Mouse (Mus musculus) MEL (cell line): ENCODE results near the gene Slc5a10. TPM values are rescaled to one million over a fixed set of nuclear protein-coding genes. Genes with fewer than 3 reads are reported as not detected.

Source experiments
- DNase-seq: peaks from one replicate; pipeline ENCODE4 v3.0.0; 2011; ENCODE audit warnings: low read depth, low spot score
- H3K27ac ChIP-seq: 2 replicates; pipeline ENCODE4 v1.5.1; 2012; ENCODE audit warnings: low read depth, mild to moderate bottlenecking, control low read depth, low read length, moderate library complexity; ENCODE audit not compliant: control insufficient read depth
- H3K27me3 ChIP-seq, 2 experiments: fragments of 150-350 bp in 1 of 2; sonication (generic) in 1 of 2; 2 replicates each; pipeline ENCODE4 v1.6.1; 2012; ENCODE audit warnings: low read length in 2 of 2, mild to moderate bottlenecking in 2 of 2, improper control_type of control experiment in 1 of 2, moderate library complexity in 1 of 2; ENCODE audit not compliant: insufficient read depth in 2 of 2, control insufficient read depth in 1 of 2
- H3K36me3 ChIP-seq, 2 experiments: 2 replicates each; pipeline ENCODE4 v1.6.1; 2012 to 2014; ENCODE audit warnings: low read length in 2 of 2, improper control_type of control experiment in 1 of 2, inconsistent platforms in 1 of 2, mild to moderate bottlenecking in 1 of 2; ENCODE audit not compliant: insufficient read depth in 2 of 2, control insufficient read depth in 1 of 2
- H3K4me1 ChIP-seq, 2 experiments: fragments of 150-350 bp in 1 of 2; sonication (generic) in 1 of 2; 2 replicates each; pipeline ENCODE4 v1.6.1; 2012; ENCODE audit warnings: low read length in 2 of 2, improper control_type of control experiment in 1 of 2, mild to moderate bottlenecking in 1 of 2; ENCODE audit not compliant: insufficient read depth in 2 of 2, control insufficient read depth in 1 of 2
- H3K4me3 ChIP-seq, 2 experiments: fragments of 150-350 bp in 1 of 2; sonication (generic) in 1 of 2; 2 replicates each; pipeline ENCODE4 v1.5.1; 2012; ENCODE audit warnings: low read depth in 2 of 2, low read length in 2 of 2, mild to moderate bottlenecking in 2 of 2, moderate library complexity in 2 of 2, control low read depth in 1 of 2, improper control_type of control experiment in 1 of 2; ENCODE audit not compliant: control insufficient read depth in 1 of 2, insufficient read depth in 1 of 2
- H3K79me2 ChIP-seq: 2 replicates; pipeline ENCODE4 v1.6.1; 2012; ENCODE audit warnings: mild to moderate bottlenecking, low read length, moderate library complexity; ENCODE audit not compliant: control insufficient read depth, poor library complexity, insufficient read depth
- H3K9ac ChIP-seq: 2 replicates; pipeline ENCODE4 v1.6.1; 2012; ENCODE audit warnings: low read depth, mild to moderate bottlenecking, control low read depth, low read length, moderate library complexity; ENCODE audit not compliant: control insufficient read depth, poor library complexity, severe bottlenecking
- H3K9me3 ChIP-seq: fragments of 150-350 bp; sonication (generic); replicated peaks from 2 replicates; pipeline ENCODE4 v1.6.1; 2012; ENCODE audit warnings: mild to moderate bottlenecking, low read length, improper control_type of control experiment, moderate library complexity; ENCODE audit not compliant: insufficient read depth
- BHLHE40 ChIP-seq: IDR thresholded peaks from 2 replicates; pipeline ENCODE4 v1.6.1; 2012; ENCODE audit warnings: low read depth, mild to moderate bottlenecking, inconsistent platforms, low read length, improper control_type of control experiment, borderline replicate concordance
- CHD1 ChIP-seq: IDR thresholded peaks from 2 replicates; pipeline ENCODE4 v1.6.1; 2012; ENCODE audit warnings: low read depth, mild to moderate bottlenecking, inconsistent platforms, low read length, improper control_type of control experiment
- CHD2 ChIP-seq: IDR thresholded peaks from 2 replicates; pipeline ENCODE4 v1.6.1; 2011; ENCODE audit warnings: low read length, improper control_type of control experiment
- CTCF ChIP-seq, 3 experiments: IDR thresholded peaks in 2 of 3; conservative IDR thresholded peaks in 1 of 3; 2 replicates each; pipeline ENCODE4 v1.5.1; 2011 to 2012; ENCODE audit warnings: low read length in 3 of 3, low read depth in 2 of 3, mild to moderate bottlenecking in 2 of 3, improper control_type of control experiment in 1 of 3, inconsistent platforms in 1 of 3, mixed read lengths in 1 of 3, moderate library complexity in 1 of 3; ENCODE audit not compliant: control insufficient read depth in 1 of 3, insufficient read depth in 1 of 3, poor library complexity in 1 of 3, severe bottlenecking in 1 of 3
- E2F4 ChIP-seq: IDR thresholded peaks from 2 replicates; pipeline ENCODE4 v1.6.1; 2011; ENCODE audit warnings: low read depth, low read length, improper control_type of control experiment, borderline replicate concordance
- EP300 ChIP-seq, 2 experiments: IDR thresholded peaks; 2 replicates each; pipeline ENCODE4 v1.6.1; 2011; ENCODE audit warnings: improper control_type of control experiment in 2 of 2, low read length in 2 of 2, low read depth in 1 of 2, mild to moderate bottlenecking in 1 of 2
- ETS1 ChIP-seq: IDR thresholded peaks from 2 replicates; pipeline ENCODE4 v1.6.1; 2012; ENCODE audit warnings: low read depth, mild to moderate bottlenecking, inconsistent platforms, low read length, improper control_type of control experiment, moderate library complexity
- GATA1 ChIP-seq: IDR thresholded peaks from 2 replicates; pipeline ENCODE4 v1.6.1; 2011; ENCODE audit warnings: low read depth, low read length, improper control_type of control experiment
- JUND ChIP-seq: IDR thresholded peaks from 2 replicates; pipeline ENCODE4 v1.6.1; 2011; ENCODE audit warnings: low read depth, mild to moderate bottlenecking, improper control_type of control experiment, low read length
- KAT2A ChIP-seq: conservative IDR thresholded peaks from 2 replicates; pipeline ENCODE4 v1.6.1; 2012; ENCODE audit warnings: low read depth, low read length, improper control_type of control experiment, inconsistent platforms
- MAX ChIP-seq: IDR thresholded peaks from 2 replicates; pipeline ENCODE4 v1.6.1; 2011; ENCODE audit warnings: low read length, improper control_type of control experiment
- MAZ ChIP-seq: IDR thresholded peaks from 2 replicates; pipeline ENCODE4 v1.6.1; 2012; ENCODE audit warnings: low read depth, mild to moderate bottlenecking, inconsistent platforms, low read length, improper control_type of control experiment
- MEF2A ChIP-seq: IDR thresholded peaks from 2 replicates; pipeline ENCODE4 v1.6.1; 2014; ENCODE audit warnings: low read depth, mild to moderate bottlenecking, inconsistent platforms, low read length, improper control_type of control experiment; ENCODE audit not compliant: poor library complexity, insufficient replicate concordance, severe bottlenecking; ENCODE audit errors: extremely low read depth
- MYB ChIP-seq: IDR thresholded peaks from 2 replicates; pipeline ENCODE4 v1.6.1; 2011; ENCODE audit warnings: mild to moderate bottlenecking, low read depth, low read length, improper control_type of control experiment
- NELFE ChIP-seq: IDR thresholded peaks from 2 replicates; pipeline ENCODE4 v1.6.1; 2011; ENCODE audit warnings: low read depth, low read length, improper control_type of control experiment
- POLR2A ChIP-seq, 2 experiments: IDR thresholded peaks; 2 replicates each; pipeline ENCODE4 v1.6.1; 2011 to 2012; ENCODE audit warnings: low read length in 2 of 2, mild to moderate bottlenecking in 2 of 2, control low read depth in 1 of 2, improper control_type of control experiment in 1 of 2, low read depth in 1 of 2, moderate library complexity in 1 of 2; ENCODE audit not compliant: control insufficient read depth in 1 of 2, insufficient read depth in 1 of 2, poor library complexity in 1 of 2
- POLR2AphosphoS2 ChIP-seq: IDR thresholded peaks from 2 replicates; pipeline ENCODE4 v1.6.1; 2011; ENCODE audit warnings: low read length, improper control_type of control experiment
- RCOR1 ChIP-seq: IDR thresholded peaks from 2 replicates; pipeline ENCODE4 v1.6.1; 2012; ENCODE audit warnings: low read depth, mild to moderate bottlenecking, inconsistent platforms, low read length, improper control_type of control experiment
- SIN3A ChIP-seq: IDR thresholded peaks from 2 replicates; pipeline ENCODE4 v1.6.1; 2012; ENCODE audit warnings: low read length, improper control_type of control experiment, inconsistent platforms
- UBTF ChIP-seq: IDR thresholded peaks from 2 replicates; pipeline ENCODE4 v1.6.1; 2012; ENCODE audit warnings: low read depth, mild to moderate bottlenecking, inconsistent platforms, low read length, improper control_type of control experiment, moderate library complexity, borderline replicate concordance; ENCODE audit not compliant: insufficient read depth
- USF1 ChIP-seq: IDR thresholded peaks from 2 replicates; pipeline ENCODE4 v1.6.1; 2014; ENCODE audit warnings: low read depth, mild to moderate bottlenecking, inconsistent platforms, low read length, improper control_type of control experiment, moderate library complexity
- ZC3H11A ChIP-seq: IDR thresholded peaks from 2 replicates; pipeline ENCODE4 v1.6.1; 2012; ENCODE audit warnings: low read depth, mild to moderate bottlenecking, inconsistent platforms, low read length, improper control_type of control experiment
- ZKSCAN1 ChIP-seq: IDR thresholded peaks from 2 replicates; pipeline ENCODE4 v1.6.1; 2012; ENCODE audit warnings: low read depth, mild to moderate bottlenecking, inconsistent platforms, low read length, improper control_type of control experiment, moderate library complexity
- ZMIZ1 ChIP-seq: IDR thresholded peaks from 2 replicates; pipeline ENCODE4 v1.6.1; 2012; ENCODE audit warnings: low read depth, mild to moderate bottlenecking, inconsistent platforms, low read length, improper control_type of control experiment, moderate library complexity
- ZNF384 ChIP-seq: IDR thresholded peaks from 2 replicates; pipeline ENCODE4 v1.6.1; 2012; ENCODE audit warnings: low read depth, mild to moderate bottlenecking, inconsistent platforms, low read length, improper control_type of control experiment
- polyA plus RNA-seq, 2 experiments: library from polyadenylated mRNA; stranded (reverse) in 1 of 2; unstranded in 1 of 2; fragments of >175 nt in 1 of 2; fragments of >200 nt in 1 of 2; gene quantifications; 2 replicates each; pipeline versions ENCODE4 v1.2.1 to v1.2.4; 2012; ENCODE audit warnings: low replicate concordance in 2 of 2, low read depth in 1 of 2; ENCODE audit not compliant: insufficient read length in 2 of 2, insufficient read depth in 1 of 2, missing spikeins in 1 of 2
- total RNA-seq: library from RNA; depleted of rRNA; stranded (reverse); fragments of 300-350 nt; gene quantifications from 2 replicates; pipeline ENCODE4 v1.2.3, GENCODE M21; 2012

Slc5a10 gene
- total and polyA plus RNA-seq, 3 experiments, result 0.08 TPM; not detected in 2

DNA sequence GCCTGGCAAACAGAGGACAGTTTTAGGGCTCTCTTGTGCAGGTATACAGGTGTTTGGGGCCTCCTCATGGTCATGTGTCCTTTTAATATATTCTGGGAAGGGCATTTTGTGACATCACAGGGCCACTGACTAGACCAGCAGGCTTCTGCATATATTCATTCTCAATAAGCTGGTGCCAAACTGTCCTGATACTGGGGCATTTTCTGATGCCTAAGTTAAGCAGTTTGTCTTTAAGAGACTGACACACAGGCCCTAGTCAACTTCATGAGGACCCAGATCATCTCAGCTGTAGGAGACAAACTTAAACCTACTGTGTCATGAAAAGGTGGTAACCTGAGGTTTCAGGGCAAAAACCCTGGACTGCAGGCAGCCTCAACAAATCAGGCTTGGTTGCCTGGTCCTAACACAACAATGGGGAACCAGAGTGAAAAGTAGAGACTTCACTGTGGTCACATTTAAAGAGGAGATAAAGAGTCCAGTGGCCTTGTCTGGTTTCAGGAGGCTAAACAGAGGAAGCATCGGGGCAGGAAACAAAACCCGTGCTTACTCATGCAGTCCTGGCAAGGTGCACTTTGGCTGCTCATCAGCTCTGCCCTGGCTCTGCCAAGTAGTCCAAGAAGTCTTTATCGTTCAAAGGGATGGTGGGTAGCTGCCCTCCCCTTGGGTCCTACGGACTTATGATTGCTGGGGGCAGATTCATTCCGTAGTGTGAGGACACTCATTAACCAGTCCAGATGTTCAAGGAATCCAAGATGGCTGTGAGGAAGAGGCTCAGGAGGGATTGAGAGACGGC lies 72.5 kb downstream of the Slc5a10 start:
- Histone ChIP-seq H3K4me3 (no peak overlapping the region), H3K79me2 (no peaks in the 10 kb centered on the region), H3K9me3 (no peaks in the 10 kb centered on the region), H3K4me1 (peaks cover 9 to 37% of the 10 kb centered on the region in 2 experiments), H3K36me3 (peaks cover 0 to 16% of the 10 kb centered on the region in 2 experiments; a peak in 2 of 4 replicates), H3K27me3 (no peaks in the 10 kb centered on the region; a peak in 1 of 4 replicates), H3K9ac (no peak overlapping the region), H3K27ac (no peak overlapping the region)
- DNase-seq, result peak; percentile 66
- TF ChIP-seq GATA1 (0 out of 2 replicates have a peak, but pooled peaks have one; percentile 17), UBTF (no peak), MEF2A (no peak), ZC3H11A (no peak), EP300 (IDR thresholded peaks at IDR 0.05; ENCODE audit: low read depth in 1 of 2, low read length in 2 of 2) (peak; percentile 50 to 53; a peak in 3 of 4 replicates), MAX (0 out of 2 replicates have a peak, but pooled peaks have one; percentile 31), BHLHE40 (peak; percentile 92), RCOR1 (peak; percentile 80)

DNA sequence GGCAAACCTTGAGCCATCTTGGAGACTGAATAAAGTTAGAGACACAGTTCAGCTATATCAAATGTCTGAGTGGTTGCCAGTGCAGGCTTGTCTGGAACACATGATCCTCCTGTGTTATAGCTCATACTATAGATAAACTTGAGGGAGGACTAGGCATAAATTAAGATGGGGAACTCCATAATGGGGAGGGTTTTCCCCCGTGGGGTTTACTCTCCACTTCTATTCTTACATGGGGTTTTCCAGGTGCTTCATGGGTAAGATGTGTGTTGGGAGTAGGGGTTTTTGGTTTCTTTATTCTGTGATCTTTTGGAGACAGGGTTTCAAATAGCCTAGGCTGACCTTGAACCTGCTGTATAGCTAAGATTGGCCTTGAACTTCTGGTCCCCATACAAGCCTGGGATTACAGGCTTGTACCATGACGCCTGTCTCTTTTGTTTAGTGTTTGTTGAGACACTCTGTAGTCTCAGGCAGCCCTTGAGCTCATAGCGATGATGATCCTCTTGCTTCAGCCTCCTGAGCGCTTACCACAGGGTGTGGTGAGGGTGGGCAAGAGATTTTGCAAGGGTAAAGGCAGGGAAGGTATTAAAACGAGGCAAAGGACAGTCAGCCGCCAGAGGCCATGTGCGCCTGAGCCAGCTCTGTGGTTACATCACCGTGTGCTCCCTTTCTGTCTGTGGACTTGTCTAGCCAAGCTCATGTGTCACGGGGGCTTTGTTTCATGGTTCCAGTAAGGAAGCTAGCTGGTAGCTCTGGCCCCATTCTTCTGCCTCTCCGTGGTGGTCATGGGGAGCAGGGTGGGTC lies 73.3 kb downstream of the Slc5a10 start:
- H3K27me3 ChIP-seq, result no peaks in the 10 kb centered on the region; a peak in 1 of 4 replicates
- no peak overlapping the region for H3K4me3 ChIP-seq
- H3K27ac ChIP-seq, result no peak overlapping the region
- H3K9me3 ChIP-seq, result no peaks in the 10 kb centered on the region
- H3K9ac ChIP-seq, result no peak overlapping the region
- no peak for DNase-seq
- TF ChIP-seq UBTF, result no peak
- TF ChIP-seq ZMIZ1, result no peak
- TF ChIP-seq KAT2A, result no peak
- no peak for TF ChIP-seq ZNF384
- TF ChIP-seq POLR2AphosphoS2, result no peak
- no peak for TF ChIP-seq E2F4
- no peak for TF ChIP-seq ETS1
- no peak for TF ChIP-seq SIN3A
- TF ChIP-seq CHD1, result no peak
- no peak for TF ChIP-seq RCOR1
- no peak for TF ChIP-seq MAZ
- TF ChIP-seq CHD2, result no peak
- TF ChIP-seq MYB, result no peak
- no peak for TF ChIP-seq EP300 (IDR thresholded peaks at IDR 0.05; ENCODE audit: low read depth in 1 of 2, low read length in 2 of 2)
- TF ChIP-seq CTCF (IDR thresholded peaks at IDR 0.05 in 2 of 3, conservative IDR thresholded peaks at IDR 0.05 in 1 of 3; ENCODE audit: control insufficient read depth in 1 of 3, insufficient read depth in 1 of 3, low read depth in 2 of 3, low read length in 3 of 3, poor library complexity in 1 of 3, severe bottlenecking in 1 of 3), result no peak
- TF ChIP-seq USF1, result no peak
- no peak for TF ChIP-seq POLR2A (IDR thresholded peaks at IDR 0.05; ENCODE audit: control insufficient read depth in 1 of 2, insufficient read depth in 1 of 2, low read depth in 1 of 2, low read length in 2 of 2, poor library complexity in 1 of 2)
- no peak for TF ChIP-seq NELFE
- TF ChIP-seq ZKSCAN1, result no peak
- no peak for TF ChIP-seq JUND
- no peaks in the 10 kb centered on the region for H3K79me2 ChIP-seq
- peaks cover 9 to 31% of the 10 kb centered on the region in 2 experiments for H3K4me1 ChIP-seq
- peaks cover 0 to 16% of the 10 kb centered on the region in 2 experiments; a peak in 2 of 4 replicates for H3K36me3 ChIP-seq
